Mouse (Mus musculus): ENCODE measurements around the gene Zfp704. TPM values are rescaled to one million over a fixed set of nuclear protein-coding genes. Genes with fewer than 3 reads are reported as not detected.

Gene Zfp704
- polyA plus RNA-seq, 1 experiment: 0.80 TPM

DNA sequence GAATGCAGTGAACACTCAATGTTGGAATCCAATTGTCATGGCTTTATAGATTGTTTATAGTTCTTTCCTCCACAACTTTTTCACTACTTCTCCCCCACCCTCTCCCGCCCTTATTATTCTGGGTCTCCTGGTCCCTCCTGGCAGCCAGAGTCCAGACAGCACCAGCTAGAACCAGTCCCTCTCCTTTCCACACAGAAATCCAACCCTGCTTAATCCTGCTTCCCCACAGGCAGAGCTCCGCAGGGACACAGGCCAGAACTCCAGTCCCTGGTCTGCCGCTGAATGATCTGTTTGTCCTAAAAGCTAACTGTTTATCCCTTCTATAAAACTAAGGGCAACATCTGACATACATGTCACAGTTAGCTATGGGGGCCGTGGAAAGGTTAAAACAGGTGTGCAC lies 6.0 kb downstream of the Zfp704 start:
- H3K4me2 ChIP-seq (ENCODE audit: low read depth): no peak overlapping the region
- H3K79me2 ChIP-seq (ENCODE audit: control insufficient read depth, insufficient read depth): no peaks in the 10 kb centered on the region
- no peaks in the 10 kb centered on the region for H3K27me3 ChIP-seq (ENCODE audit: control insufficient read depth, insufficient read depth, insufficient read length)
- no peak overlapping the region for H3K4me3 ChIP-seq
- no peaks in the 10 kb centered on the region for H3K36me3 ChIP-seq (ENCODE audit: control insufficient read depth, insufficient read depth)
- TF ChIP-seq MYOG (IDR thresholded peaks at IDR 0.05; ENCODE audit: control insufficient read depth in 1 of 3, insufficient read depth in 1 of 3, insufficient read length in 2 of 3, low read depth in 2 of 3) (no peak), E2F4 (IDR thresholded peaks at IDR 0.05; ENCODE audit: insufficient read depth) (no peak), MAX (IDR thresholded peaks at IDR 0.05; ENCODE audit: low read depth) (no peak), POLR2AphosphoS2 (IDR thresholded peaks at IDR 0.05; ENCODE audit: insufficient read length, low read depth) (no peak), MYOD1 (IDR thresholded peaks at IDR 0.05; ENCODE audit: control insufficient read depth in 1 of 3, insufficient read length in 2 of 3, low read depth in 2 of 3) (no peak), TCF3 (IDR thresholded peaks at IDR 0.05; ENCODE audit: insufficient read length, low read depth) (no peak), POLR2A (IDR thresholded peaks at IDR 0.05; ENCODE audit: insufficient read length, low read depth) (no peak), REST (IDR thresholded peaks at IDR 0.05; ENCODE audit: insufficient read depth, insufficient read length) (no peak), CEBPB (IDR thresholded peaks at IDR 0.05; ENCODE audit: insufficient read depth, poor library complexity, severe bottlenecking) (no peak), SRF (IDR thresholded peaks at IDR 0.05; ENCODE audit: control insufficient read depth, insufficient read length, low read depth) (no peak), TCF12 (IDR thresholded peaks at IDR 0.05; ENCODE audit: insufficient read depth, poor library complexity, severe bottlenecking) (no peak), USF1 (IDR thresholded peaks at IDR 0.05; ENCODE audit: low read depth) (no peak)
- no peak overlapping the region for H3ac ChIP-seq (ENCODE audit: control insufficient read depth, insufficient read length)

GRCm38 (mm10) chr3:9600577-9600976 lies 9.3 kb downstream of the Zfp704 start:
- no peak overlapping the region for H3K4me2 ChIP-seq (ENCODE audit: low read depth)
- TF ChIP-seq POLR2AphosphoS2 (IDR thresholded peaks at IDR 0.05; ENCODE audit: insufficient read length, low read depth): no peak
- TF ChIP-seq MYOG (IDR thresholded peaks at IDR 0.05; ENCODE audit: control insufficient read depth in 1 of 3, insufficient read depth in 1 of 3, insufficient read length in 2 of 3, low read depth in 2 of 3): no peak
- TF ChIP-seq MYOD1 (IDR thresholded peaks at IDR 0.05; ENCODE audit: control insufficient read depth in 1 of 3, insufficient read length in 2 of 3, low read depth in 2 of 3): no peak
- TF ChIP-seq MAX (IDR thresholded peaks at IDR 0.05; ENCODE audit: low read depth): no peak
- TF ChIP-seq POLR2A (IDR thresholded peaks at IDR 0.05; ENCODE audit: insufficient read length, low read depth): no peak
- no peak for TF ChIP-seq USF1 (IDR thresholded peaks at IDR 0.05; ENCODE audit: low read depth)
- no peak for TF ChIP-seq SRF (IDR thresholded peaks at IDR 0.05; ENCODE audit: control insufficient read depth, insufficient read length, low read depth)
- TF ChIP-seq CEBPB (IDR thresholded peaks at IDR 0.05; ENCODE audit: insufficient read depth, poor library complexity, severe bottlenecking): no peak
- peaks cover 5% of the 10 kb centered on the region for H3K79me2 ChIP-seq (ENCODE audit: control insufficient read depth, insufficient read depth)
- H3K27me3 ChIP-seq (ENCODE audit: control insufficient read depth, insufficient read depth, insufficient read length): no peaks in the 10 kb centered on the region
- H3K36me3 ChIP-seq (ENCODE audit: control insufficient read depth, insufficient read depth): no peaks in the 10 kb centered on the region
- no peak overlapping the region for H3K4me3 ChIP-seq
- H3ac ChIP-seq (ENCODE audit: control insufficient read depth, insufficient read length): no peak overlapping the region

GRCm38 (mm10) chr3:9599738-9600410 lies 10.0 kb downstream of the Zfp704 start:
- Histone ChIP-seq H3K27me3 (ENCODE audit: control insufficient read depth, insufficient read depth, insufficient read length) (no peaks in the 10 kb centered on the region), H3K4me2 (ENCODE audit: low read depth) (no peak overlapping the region)

DNA sequence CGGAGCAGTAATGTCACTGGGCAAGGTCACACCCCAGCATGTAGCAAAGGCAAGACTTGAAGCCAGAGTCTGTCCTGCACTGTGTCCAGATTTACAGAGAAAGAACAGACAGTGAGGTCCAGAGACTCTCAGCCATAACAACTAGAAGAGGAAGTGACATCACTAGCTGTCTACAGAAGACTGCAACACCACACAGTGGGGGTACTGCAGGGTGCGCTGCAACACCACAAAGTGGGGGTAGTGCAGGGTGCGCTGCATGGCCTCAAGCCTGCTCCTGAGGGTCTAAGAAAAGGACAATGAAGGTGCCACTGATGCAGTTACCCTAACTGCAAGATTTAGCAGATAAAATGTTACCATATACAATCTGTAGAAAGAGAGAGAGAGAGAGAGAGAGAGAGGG lies 11.8 kb downstream of the Zfp704 start:
- no peak overlapping the region for H3K4me3 ChIP-seq
- H3K27me3 ChIP-seq (ENCODE audit: control insufficient read depth, insufficient read depth, insufficient read length): no peaks in the 10 kb centered on the region
- no peak for TF ChIP-seq POLR2AphosphoS2 (IDR thresholded peaks at IDR 0.05; ENCODE audit: insufficient read length, low read depth)
- no peak for TF ChIP-seq TCF3 (IDR thresholded peaks at IDR 0.05; ENCODE audit: insufficient read length, low read depth)
- no peak for TF ChIP-seq REST (IDR thresholded peaks at IDR 0.05; ENCODE audit: insufficient read depth, insufficient read length)
- no peak for TF ChIP-seq MYOD1 (IDR thresholded peaks at IDR 0.05; ENCODE audit: control insufficient read depth in 1 of 3, insufficient read length in 2 of 3, low read depth in 2 of 3)
- no peak for TF ChIP-seq MYOG (IDR thresholded peaks at IDR 0.05; ENCODE audit: control insufficient read depth in 1 of 3, insufficient read depth in 1 of 3, insufficient read length in 2 of 3, low read depth in 2 of 3)
- TF ChIP-seq USF1 (IDR thresholded peaks at IDR 0.05; ENCODE audit: low read depth): no peak
- no peak for TF ChIP-seq E2F4 (IDR thresholded peaks at IDR 0.05; ENCODE audit: insufficient read depth)
- no peak for TF ChIP-seq SRF (IDR thresholded peaks at IDR 0.05; ENCODE audit: control insufficient read depth, insufficient read length, low read depth)
- no peak for TF ChIP-seq TCF12 (IDR thresholded peaks at IDR 0.05; ENCODE audit: insufficient read depth, poor library complexity, severe bottlenecking)
- no peak for TF ChIP-seq CEBPB (IDR thresholded peaks at IDR 0.05; ENCODE audit: insufficient read depth, poor library complexity, severe bottlenecking)
- TF ChIP-seq POLR2A (IDR thresholded peaks at IDR 0.05; ENCODE audit: insufficient read length, low read depth): no peak
- TF ChIP-seq MAX (IDR thresholded peaks at IDR 0.05; ENCODE audit: low read depth): no peak
- no peak overlapping the region for H3K4me2 ChIP-seq (ENCODE audit: low read depth)
- H3K79me2 ChIP-seq (ENCODE audit: control insufficient read depth, insufficient read depth): peaks cover 5% of the 10 kb centered on the region
- H3ac ChIP-seq (ENCODE audit: control insufficient read depth, insufficient read length): no peak overlapping the region
- H3K36me3 ChIP-seq (ENCODE audit: control insufficient read depth, insufficient read depth): no peaks in the 10 kb centered on the region

More at GRCm38 (mm10) chr3:9599738-9600410, 10.0 kb downstream of the Zfp704 start:
- Histone ChIP-seq H3ac (ENCODE audit: control insufficient read depth, insufficient read length) (no peak overlapping the region), H3K79me2 (ENCODE audit: control insufficient read depth, insufficient read depth) (peaks cover 5% of the 10 kb centered on the region), H3K36me3 (ENCODE audit: control insufficient read depth, insufficient read depth) (no peaks in the 10 kb centered on the region), H3K4me3 (no peak overlapping the region)
- TF ChIP-seq MYOD1 (IDR thresholded peaks at IDR 0.05; ENCODE audit: control insufficient read depth in 1 of 3, insufficient read length in 2 of 3, low read depth in 2 of 3) (no peak), SRF (IDR thresholded peaks at IDR 0.05; ENCODE audit: control insufficient read depth, insufficient read length, low read depth) (no peak), POLR2AphosphoS2 (IDR thresholded peaks at IDR 0.05; ENCODE audit: insufficient read length, low read depth) (no peak), TCF3 (IDR thresholded peaks at IDR 0.05; ENCODE audit: insufficient read length, low read depth) (no peak), MAX (IDR thresholded peaks at IDR 0.05; ENCODE audit: low read depth) (no peak), USF1 (IDR thresholded peaks at IDR 0.05; ENCODE audit: low read depth) (no peak), POLR2A (IDR thresholded peaks at IDR 0.05; ENCODE audit: insufficient read length, low read depth) (no peak), TCF12 (IDR thresholded peaks at IDR 0.05; ENCODE audit: insufficient read depth, poor library complexity, severe bottlenecking) (no peak), E2F4 (IDR thresholded peaks at IDR 0.05; ENCODE audit: insufficient read depth) (no peak), REST (IDR thresholded peaks at IDR 0.05; ENCODE audit: insufficient read depth, insufficient read length) (no peak), CEBPB (IDR thresholded peaks at IDR 0.05; ENCODE audit: insufficient read depth, poor library complexity, severe bottlenecking) (no peak), MYOG (IDR thresholded peaks at IDR 0.05; ENCODE audit: control insufficient read depth in 1 of 3, insufficient read depth in 1 of 3, insufficient read length in 2 of 3, low read depth in 2 of 3) (no peak)
